Mouse (Mus musculus): ENCODE data around the gene Cpm. TPM values are rescaled to one million over a fixed set of nuclear protein-coding genes. Genes with fewer than 3 reads are reported as not detected.
"Not testable (repeated sequence)": the region's sequence is repeated elsewhere in the genome, so short reads cannot be mapped to it uniquely, and the experiment has no call there.

Gene Cpm
- polyA plus RNA-seq, 1 experiment from 2014 or later, result 4.2 TPM

DNA sequence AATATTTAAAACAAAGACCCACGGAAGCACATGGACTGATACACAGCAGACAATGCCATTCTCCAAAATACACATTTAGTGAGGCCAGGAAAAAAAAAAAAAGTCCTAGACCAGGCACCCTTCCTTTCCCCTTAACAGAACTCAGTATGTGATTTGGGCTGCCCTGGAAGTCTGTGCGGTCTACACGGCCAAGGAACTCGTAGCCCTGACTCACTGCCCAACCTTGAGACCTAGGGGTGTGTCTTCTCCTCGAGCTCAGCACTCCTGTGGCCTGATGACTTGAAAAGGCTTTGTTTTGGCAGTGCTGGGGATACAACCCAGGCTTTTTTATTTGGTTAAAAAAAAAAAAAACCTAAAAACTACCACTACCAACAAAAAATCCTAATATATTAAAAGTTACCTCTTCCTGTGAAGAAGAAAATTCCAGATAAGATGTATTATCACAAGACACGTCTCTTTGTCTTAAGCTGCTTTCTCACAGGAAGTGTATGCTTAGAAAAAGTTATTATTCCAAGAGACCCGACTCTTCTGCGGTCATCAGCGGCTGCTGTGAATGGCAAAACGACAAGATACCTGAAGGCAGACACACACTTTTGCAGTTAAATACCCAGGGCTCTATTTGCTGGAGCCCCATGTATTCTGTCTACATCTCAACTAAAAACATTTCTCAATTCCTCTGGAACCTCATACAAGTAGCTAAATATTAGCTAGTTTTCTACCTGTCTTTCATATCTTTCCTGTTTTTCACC is 105.0 kb downstream of the Cpm start:
- H3K36me3 ChIP-seq (ENCODE audit: control insufficient read depth, insufficient read depth, low read length), result peaks cover 30% of the 10 kb centered on the region
- not testable (repeated sequence) for H3K9ac ChIP-seq (replicated peaks; ENCODE audit: low read depth, low read length); H3K4me1 ChIP-seq (ENCODE audit: control insufficient read depth, insufficient read depth, low read length); ATAC-seq (ENCODE audit: low read depth); H3K4me2 ChIP-seq (ENCODE audit: low read depth, low read length); H3K27me3 ChIP-seq (ENCODE audit: control insufficient read depth, insufficient read depth, low read length); H3K4me3 ChIP-seq (ENCODE audit: low read depth, low read length); H3K9me3 ChIP-seq (ENCODE audit: control insufficient read depth, low read length); H3K27ac ChIP-seq (ENCODE audit: low read depth, low read length)
- 87% methylated on average over 9 of the region's 10 CpGs for WGBS

DNA sequence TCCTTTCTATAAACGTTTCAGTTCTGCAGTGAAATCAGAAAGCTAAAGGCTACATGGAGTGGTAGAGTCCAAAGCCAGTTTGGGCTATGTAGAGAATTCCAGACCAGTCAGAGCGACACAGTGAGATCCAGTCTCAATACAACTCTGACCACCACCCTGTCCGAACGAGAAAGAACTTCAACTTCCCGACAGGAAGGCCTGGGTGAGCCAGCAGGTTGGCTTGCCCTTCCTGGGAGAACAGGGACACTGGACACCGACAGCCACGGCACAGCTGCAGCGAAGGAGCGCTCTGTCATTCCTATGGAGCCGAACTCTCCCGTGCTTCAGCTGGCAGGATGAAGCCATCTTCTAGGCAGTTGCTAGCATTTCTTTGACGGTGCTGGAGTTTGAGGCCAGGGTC is 106.1 kb downstream of the Cpm start:
- ATAC-seq (ENCODE audit: low read depth); H3K4me3 ChIP-seq (ENCODE audit: low read depth, low read length); H3K4me1 ChIP-seq (ENCODE audit: control insufficient read depth, insufficient read depth, low read length); H3K4me2 ChIP-seq (ENCODE audit: low read depth, low read length); H3K9me3 ChIP-seq (ENCODE audit: control insufficient read depth, low read length); H3K9ac ChIP-seq (replicated peaks; ENCODE audit: low read depth, low read length); H3K27ac ChIP-seq (ENCODE audit: low read depth, low read length); H3K27me3 ChIP-seq (ENCODE audit: control insufficient read depth, insufficient read depth, low read length): not testable (repeated sequence)
- peaks cover 37% of the 10 kb centered on the region for H3K36me3 ChIP-seq (ENCODE audit: control insufficient read depth, insufficient read depth, low read length)
- 91% methylated on average over 11 of the region's 12 CpGs for WGBS

DNA sequence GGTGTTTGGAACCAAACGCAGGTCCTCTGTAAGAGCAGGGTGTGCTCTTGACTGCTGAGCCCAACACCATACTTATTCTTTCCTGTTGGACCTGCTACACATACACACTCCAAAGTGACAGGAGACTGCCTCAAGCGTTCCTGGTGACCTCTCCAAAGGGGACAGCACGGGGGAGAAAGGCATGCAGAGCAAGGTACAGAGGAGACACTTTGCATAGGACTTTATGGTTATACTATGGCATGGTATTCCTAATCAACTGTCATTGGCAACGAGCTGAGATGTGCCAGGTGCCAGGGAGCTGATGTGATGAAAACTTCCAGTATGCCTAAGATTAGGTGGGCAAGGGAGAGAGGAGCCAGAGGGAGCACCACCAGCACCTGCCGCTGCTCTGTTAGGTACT is 107.3 kb downstream of the Cpm start:
- Histone ChIP-seq H3K9me3 (ENCODE audit: control insufficient read depth, low read length) (no peaks in the 10 kb centered on the region), H3K4me3 (ENCODE audit: low read depth, low read length) (no peak overlapping the region), H3K27ac (ENCODE audit: low read depth, low read length) (no peak overlapping the region), H3K4me2 (ENCODE audit: low read depth, low read length) (no peak overlapping the region), H3K27me3 (ENCODE audit: control insufficient read depth, insufficient read depth, low read length) (no peaks in the 10 kb centered on the region), H3K4me1 (ENCODE audit: control insufficient read depth, insufficient read depth, low read length) (no peaks in the 10 kb centered on the region), H3K9ac (replicated peaks; ENCODE audit: low read depth, low read length) (no peak overlapping the region), H3K36me3 (ENCODE audit: control insufficient read depth, insufficient read depth, low read length) (peaks cover 37% of the 10 kb centered on the region)
- 91% methylated on average over 5 of the region's 5 CpGs for whole genome bisulfite sequencing
- no peak for ATAC-seq (ENCODE audit: low read depth)

Other genes starting within 250 kb of the Cpm start
- gene Cpsf6, start 249.5 kb upstream of the Cpm start, polyA plus RNA-seq (2014; fragmentation: Nextera tagmentation; extraction: Ambion mirVana), result 180 and 203 TPM in 2 replicates
- gene Mdm2, start 81.3 kb downstream of the Cpm start, polyA plus RNA-seq (2014; fragmentation: Nextera tagmentation; extraction: Ambion mirVana), result 57.9 and 63.5 TPM in 2 replicates
- 20.5 and 27.5 TPM in 2 replicates for gene Slc35e3, start 116.9 kb downstream of the Cpm start, polyA plus RNA-seq (2014; fragmentation: Nextera tagmentation; extraction: Ambion mirVana)
- 34.5 and 41.4 TPM in 2 replicates for gene Nup107, start 163.2 kb downstream of the Cpm start, polyA plus RNA-seq (2014; fragmentation: Nextera tagmentation; extraction: Ambion mirVana)
- gene Rap1b, start 216.5 kb downstream of the Cpm start, polyA plus RNA-seq (2014; fragmentation: Nextera tagmentation; extraction: Ambion mirVana), result 172 and 195 TPM in 2 replicates